Mouse (Mus musculus) heart, embryonic 11.5 days (tissue): ENCODE results near the gene Myl3. TPM values are rescaled to one million over a fixed set of nuclear protein-coding genes. Genes with fewer than 3 reads are reported as not detected.

Experiments used
- ATAC-seq: fragments of 200-750 bp; cut with Nextera tagmentation; replicated peaks from 2 replicates; pipeline ENCODE4 v1.8.0; 2017; ENCODE audit warnings: moderate library complexity; ENCODE audit not compliant: insufficient number of reproducible peaks, low FRiP score, low TSS enrichment
- H3K27ac ChIP-seq: fragments of 300-500 bp; sonication (generic); 2 replicates; pipeline ENCODE4 v1.5.1; 2014; ENCODE audit warnings: mild to moderate bottlenecking, low read depth, low read length
- H3K27me3 ChIP-seq: fragments of 300-500 bp; sonication (generic); 2 replicates; pipeline ENCODE4 v1.6.1; 2014; ENCODE audit warnings: mild to moderate bottlenecking, low read length, mixed read lengths; ENCODE audit not compliant: control insufficient read depth, insufficient read depth
- H3K36me3 ChIP-seq: fragments of 300-500 bp; sonication (generic); 2 replicates; pipeline ENCODE4 v1.6.1; 2014; ENCODE audit warnings: mild to moderate bottlenecking, low read length, moderate library complexity, mixed read lengths; ENCODE audit not compliant: control insufficient read depth, insufficient read depth
- H3K4me1 ChIP-seq: fragments of 300-500 bp; sonication (generic); 2 replicates; pipeline ENCODE4 v1.6.1; 2014; ENCODE audit warnings: low read length; ENCODE audit not compliant: control insufficient read depth, insufficient read depth
- H3K4me2 ChIP-seq: fragments of 300-500 bp; sonication (generic); 2 replicates; pipeline ENCODE4 v1.6.1; 2014; ENCODE audit warnings: mild to moderate bottlenecking, moderate library complexity
- H3K4me3 ChIP-seq: fragments of 300-500 bp; sonication (generic); 2 replicates; pipeline ENCODE4 v1.5.1; 2014; ENCODE audit warnings: low read depth, low read length
- H3K9ac ChIP-seq: fragments of 300-500 bp; sonication (generic); 2 replicates; pipeline ENCODE4 v1.6.1; 2014; ENCODE audit warnings: mild to moderate bottlenecking, low read depth, low read length, moderate library complexity
- H3K9me3 ChIP-seq: fragments of 300-500 bp; sonication (generic); replicated peaks from 2 replicates; pipeline ENCODE4 v1.6.1; 2016; ENCODE audit warnings: low read length; ENCODE audit not compliant: control insufficient read depth
- WGBS: fragments of 180-500 bp; shearing (Covaris S2); extraction: QIAGEN DNeasy Blood & Tissue Kit; methylation state at CpG from one replicate; pipeline ENCODE4 v1.1.7; 2014; ENCODE audit not compliant: insufficient replicate concordance; 5-methylcytosine and 5-hydroxymethylcytosine counted together
- polyA plus RNA-seq: library from polyadenylated mRNA; unstranded; fragments of >200 nt; fragmentation: Nextera tagmentation; extraction: Ambion mirVana; gene quantifications from 2 replicates; pipeline ENCODE4 v1.2.1, GENCODE M21; 2014

Myl3 gene
- polyA plus RNA-seq, 1 experiment from 2014 or later = 3,236 TPM

GRCm38 (mm10) chr9:110734154-110734553, 7.5 kb upstream of the Myl3 start:
- Histone ChIP-seq H3K4me2 (no peak overlapping the region), H3K4me1 (peaks cover 40% of the 10 kb centered on the region), H3K9me3 (no peaks in the 10 kb centered on the region), H3K27ac (no peak overlapping the region), H3K36me3 (0 out of 2 replicates have a peak, but pooled peaks cover 2% of the 10 kb centered on the region), H3K27me3 (peaks cover 3% of the 10 kb centered on the region; the same call in 1 of the 2 replicates), H3K9ac (no peak overlapping the region), H3K4me3 (no peak overlapping the region)
- ATAC-seq = no peak
- 71% methylated on average over 7 of the region's 7 CpGs for WGBS

GRCm38 (mm10) chr9:110736362-110736761, 5.3 kb upstream of the Myl3 start:
- no peak overlapping the region for H3K27ac ChIP-seq
- H3K36me3 ChIP-seq = no peaks in the 10 kb centered on the region
- H3K27me3 ChIP-seq = peaks cover 3% of the 10 kb centered on the region; the same call in 1 of the 2 replicates
- H3K4me3 ChIP-seq = no peak overlapping the region
- H3K9me3 ChIP-seq = no peaks in the 10 kb centered on the region
- ATAC-seq = no peak
- H3K4me2 ChIP-seq = no peak overlapping the region
- peaks cover 50% of the 10 kb centered on the region for H3K4me1 ChIP-seq
- H3K9ac ChIP-seq = no peak overlapping the region
- 46% methylated on average over 8 of the region's 9 CpGs for WGBS

GRCm38 (mm10) chr9:110738054-110738453, 3.6 kb upstream of the Myl3 start:
- Histone ChIP-seq H3K27me3 (peaks cover 3% of the 10 kb centered on the region; the same call in 1 of the 2 replicates), H3K27ac (no peak overlapping the region), H3K4me1 (peaks cover 42% of the 10 kb centered on the region), H3K9me3 (no peaks in the 10 kb centered on the region), H3K4me2 (no peak overlapping the region), H3K9ac (no peak overlapping the region), H3K36me3 (no peaks in the 10 kb centered on the region), H3K4me3 (no peak overlapping the region)
- WGBS = 18% methylated on average over 1 of the region's 1 CpGs
- no peak for ATAC-seq

GRCm38 (mm10) chr9:110739961-110740360, 1.7 kb upstream of the Myl3 start:
- no peak overlapping the region for H3K4me2 ChIP-seq
- H3K27ac ChIP-seq = no peak overlapping the region
- ATAC-seq = no peak
- peaks cover 28% of the 10 kb centered on the region for H3K4me1 ChIP-seq
- no peaks in the 10 kb centered on the region for H3K36me3 ChIP-seq
- no peak overlapping the region for H3K9ac ChIP-seq
- no peak overlapping the region for H3K4me3 ChIP-seq
- WGBS = 88% methylated on average over 7 of the region's 7 CpGs
- no peaks in the 10 kb centered on the region for H3K9me3 ChIP-seq
- H3K27me3 ChIP-seq = peaks cover 5% of the 10 kb centered on the region

GRCm38 (mm10) chr9:110742295-110742950, 762 bp downstream of the Myl3 start:
- Histone ChIP-seq H3K27ac (peak overlapping the region; percentile 87), H3K27me3 (peaks cover 5% of the 10 kb centered on the region; the same call in 1 of the 2 replicates), H3K4me3 (peak overlapping the region; percentile 70), H3K9me3 (no peaks in the 10 kb centered on the region), H3K4me1 (peaks cover 31% of the 10 kb centered on the region), H3K36me3 (no peaks in the 10 kb centered on the region), H3K9ac (peak overlapping the region; percentile 88), H3K4me2 (peak overlapping the region; percentile 80)
- peak; percentile 60 for ATAC-seq
- WGBS = 1% methylated on average over 57 of the region's 71 CpGs

GRCm38 (mm10) chr9:110742951-110743455, 1.3 kb downstream of the Myl3 start:
- Histone ChIP-seq H3K36me3 (no peaks in the 10 kb centered on the region), H3K27me3 (peaks cover 5% of the 10 kb centered on the region; the same call in 1 of the 2 replicates), H3K4me2 (peak overlapping the region; percentile 80), H3K9me3 (no peaks in the 10 kb centered on the region), H3K4me1 (peaks cover 31% of the 10 kb centered on the region), H3K9ac (peak overlapping the region; percentile 88), H3K4me3 (peak overlapping the region; percentile 70), H3K27ac (peak overlapping the region; percentile 87)
- peak; percentile 20; the same call in 1 of the 2 replicates for ATAC-seq
- under 1% methylated on average over 31 of the region's 49 CpGs for WGBS

- peak overlapping the region; percentile 70 for H3K4me3 ChIP-seq
- ATAC-seq = peak; percentile 29; the same call in 1 of the 2 replicates
- H3K27ac ChIP-seq = peak overlapping the region; percentile 87
- peak overlapping the region; percentile 80 for H3K4me2 ChIP-seq
- H3K4me1 ChIP-seq = peaks cover 36% of the 10 kb centered on the region
- H3K36me3 ChIP-seq = no peaks in the 10 kb centered on the region
- under 1% methylated on average over 45 of the region's 63 CpGs for WGBS
- peak overlapping the region; percentile 88 for H3K9ac ChIP-seq
- H3K27me3 ChIP-seq = peaks cover 5% of the 10 kb centered on the region; the same call in 1 of the 2 replicates
- no peaks in the 10 kb centered on the region for H3K9me3 ChIP-seq
Measured at GRCm38 (mm10) chr9:110743456-110744323, 2.0 kb downstream of the Myl3 start.

GRCm38 (mm10) chr9:110745752-110746151, 4.1 kb downstream of the Myl3 start:
- 10% methylated on average over 5 of the region's 5 CpGs for WGBS
- ATAC-seq = no peak
- Histone ChIP-seq H3K9me3 (no peaks in the 10 kb centered on the region), H3K9ac (no peak overlapping the region), H3K27ac (no peak overlapping the region), H3K36me3 (no peaks in the 10 kb centered on the region), H3K4me3 (no peak overlapping the region), H3K4me2 (no peak overlapping the region), H3K4me1 (peaks cover 44% of the 10 kb centered on the region), H3K27me3 (peaks cover 5% of the 10 kb centered on the region; the same call in 1 of the 2 replicates)
